Mouse (Mus musculus): ENCODE data around the gene Herc1.

Gene Herc1

GRCm38 (mm10) chr9:66349860-66350787 lies at the start of gene Herc1:
TSS of gene Herc1 (plus strand) at chr9:66350450.
- peak; percentile 91 to 92 for DNase-seq

- DNase-seq: no peak
These were observed 45.7 kb upstream of the Herc1 start for GRCm38 (mm10) chr9:66304320-66305090.

- peak; percentile 8 to 35 for DNase-seq
These were observed 44.8 kb upstream of the Herc1 start for GRCm38 (mm10) chr9:66305121-66306112.

- no peak for DNase-seq
These were observed 43.8 kb upstream of the Herc1 start for GRCm38 (mm10) chr9:66306414-66306813.

- DNase-seq: no peak
These were observed 42.9 kb upstream of the Herc1 start for GRCm38 (mm10) chr9:66307341-66307740.

- no peak for DNase-seq
These were observed 41.5 kb upstream of the Herc1 start for GRCm38 (mm10) chr9:66308741-66309140.

- DNase-seq: no peak
These were observed 38.8 kb upstream of the Herc1 start for GRCm38 (mm10) chr9:66311458-66311857.

- no peak for DNase-seq
These were observed 33.6 kb upstream of the Herc1 start for GRCm38 (mm10) chr9:66316603-66317002.

GRCm38 (mm10) chr9:66322010-66322931 lies 28.0 kb upstream of the Herc1 start:
- DNase-seq: no peak

- no peak for DNase-seq
These were observed 23.4 kb upstream of the Herc1 start for GRCm38 (mm10) chr9:66326879-66327278.

- DNase-seq: no peak
These were observed 20.8 kb upstream of the Herc1 start for GRCm38 (mm10) chr9:66329474-66329873.

- DNase-seq: no peak
These were observed 19.8 kb upstream of the Herc1 start for GRCm38 (mm10) chr9:66330437-66330836.

GRCm38 (mm10) chr9:66331548-66331947 lies 18.7 kb upstream of the Herc1 start:
- no peak for DNase-seq

GRCm38 (mm10) chr9:66332393-66332792 lies 17.9 kb upstream of the Herc1 start:
- no peak for DNase-seq

- DNase-seq: no peak
These were observed 13.0 kb upstream of the Herc1 start for GRCm38 (mm10) chr9:66337280-66337679.

- DNase-seq: no peak
These were observed 12.1 kb upstream of the Herc1 start for GRCm38 (mm10) chr9:66338005-66338782.

GRCm38 (mm10) chr9:66339714-66340113 lies 10.5 kb upstream of the Herc1 start:
- DNase-seq: no peak

GRCm38 (mm10) chr9:66340394-66341094 lies 9.7 kb upstream of the Herc1 start:
- no peak for DNase-seq

GRCm38 (mm10) chr9:66347405-66348035 lies 2.7 kb upstream of the Herc1 start:
- no peak for DNase-seq
